Mouse (Mus musculus) heart, embryonic 10.5 days (tissue): Measurements from ENCODE around the gene Nucks1. TPM values are rescaled to one million over a fixed set of nuclear protein-coding genes. Genes with fewer than 3 reads are reported as not detected.

Source experiments
- DNase-seq: peaks from one replicate; pipeline ENCODE4 v3.0.0-alpha.2; 2017; ENCODE audit warnings: low spot score
- H3K27ac ChIP-seq: fragments of 300-500 bp; sonication (generic); 2 replicates; pipeline ENCODE4 v1.5.1; 2016; ENCODE audit warnings: mild to moderate bottlenecking
- H3K27me3 ChIP-seq: fragments of 300-500 bp; sonication (generic); 2 replicates; pipeline ENCODE4 v1.6.1; 2016; ENCODE audit warnings: mild to moderate bottlenecking; ENCODE audit not compliant: poor library complexity, insufficient read depth, severe bottlenecking
- H3K36me3 ChIP-seq: fragments of 300-500 bp; sonication (generic); 2 replicates; pipeline ENCODE4 v1.6.1; 2016; ENCODE audit warnings: mild to moderate bottlenecking, moderate library complexity
- H3K4me1 ChIP-seq: fragments of 300-500 bp; sonication (generic); 2 replicates; pipeline ENCODE4 v1.6.1; 2016; ENCODE audit warnings: mild to moderate bottlenecking
- H3K4me3 ChIP-seq: fragments of 300-500 bp; sonication (generic); 2 replicates; pipeline ENCODE4 v1.5.1; 2016; ENCODE audit warnings: mild to moderate bottlenecking, moderate library complexity
- H3K9me3 ChIP-seq: fragments of 300-500 bp; sonication (generic); 2 replicates; pipeline ENCODE4 v1.6.1; 2016; ENCODE audit warnings: mild to moderate bottlenecking, moderate library complexity
- whole genome bisulfite sequencing: fragments of 180-500 bp; shearing (Covaris S2); methylation state at CpG from one replicate; pipeline ENCODE4 v1.1.7; 2016; 5-methylcytosine and 5-hydroxymethylcytosine counted together
- polyA plus RNA-seq: library from polyadenylated mRNA; unstranded; fragments of >200 nt; fragmentation: Nextera tagmentation; extraction: Ambion mirVana; gene quantifications from 2 replicates; pipeline ENCODE4 v1.2.1, GENCODE M21; 2016

Nucks1 gene
- polyA plus RNA-seq, 1 experiment from 2014 or later = 81.0 TPM

- H3K36me3 ChIP-seq = peaks cover 14% of the 10 kb centered on the region
- no peaks in the 10 kb centered on the region for H3K27me3 ChIP-seq
- no peak overlapping the region for H3K4me3 ChIP-seq
- WGBS = 67% methylated on average over 1 of the region's 1 CpGs
- H3K27ac ChIP-seq = no peak overlapping the region
- H3K4me1 ChIP-seq = peaks cover 14% of the 10 kb centered on the region
- no peaks in the 10 kb centered on the region for H3K9me3 ChIP-seq
- DNase-seq = no peak
Observed at GRCm38 (mm10) chr1:131938811-131939210, 28.5 kb downstream of the Nucks1 start.

GRCm38 (mm10) chr1:131940711-131941244 is 30.4 kb downstream of the Nucks1 start:
- Histone ChIP-seq H3K27ac (no peak overlapping the region), H3K9me3 (no peaks in the 10 kb centered on the region), H3K27me3 (no peaks in the 10 kb centered on the region), H3K4me3 (no peak overlapping the region), H3K36me3 (0 out of 2 replicates have a peak, but pooled peaks cover 6% of the 10 kb centered on the region), H3K4me1 (peaks cover 19% of the 10 kb centered on the region)
- DNase-seq = no peak
- 63% methylated on average over 2 of the region's 2 CpGs for WGBS

DNA sequence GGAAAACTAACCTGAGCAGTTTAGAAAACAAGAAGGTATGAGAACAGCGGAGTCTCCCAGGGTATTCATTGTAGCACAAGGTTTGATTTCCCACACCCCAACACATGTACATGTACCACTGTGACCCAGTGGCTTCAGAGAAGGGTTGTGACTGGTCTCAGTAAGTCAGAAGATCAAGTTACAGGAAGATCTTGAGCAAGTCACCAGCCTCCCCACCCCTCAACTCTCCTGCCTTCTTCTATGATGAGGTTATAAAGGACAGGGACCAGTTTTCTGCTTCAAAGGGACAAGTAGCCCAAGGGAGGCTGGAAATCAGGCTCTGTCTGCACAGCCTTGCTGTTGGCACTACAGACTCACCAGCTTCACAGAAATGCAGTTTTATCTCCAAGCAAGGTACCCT is 31.2 kb downstream of the Nucks1 start:
- peaks cover 27% of the 10 kb centered on the region for H3K4me1 ChIP-seq
- 86% methylated on average over 1 of the region's 1 CpGs for WGBS

GRCm38 (mm10) chr1:131942621-131943590 is 32.6 kb downstream of the Nucks1 start:
- no peaks in the 10 kb centered on the region for H3K9me3 ChIP-seq
- H3K36me3 ChIP-seq = 0 out of 2 replicates have a peak, but pooled peaks cover under 1% of the 10 kb centered on the region
- no peak overlapping the region for H3K27ac ChIP-seq
- H3K27me3 ChIP-seq = no peaks in the 10 kb centered on the region
- WGBS = 56% methylated on average over 16 of the region's 16 CpGs
- no peak overlapping the region for H3K4me3 ChIP-seq
- no peak for DNase-seq
- peaks cover 33% of the 10 kb centered on the region for H3K4me1 ChIP-seq

More for the DNA sequence above, 31.2 kb downstream of the Nucks1 start:
- H3K4me3 ChIP-seq = no peak overlapping the region
- 0 out of 2 replicates have a peak, but pooled peaks cover 6% of the 10 kb centered on the region for H3K36me3 ChIP-seq
- DNase-seq = no peak
- H3K27ac ChIP-seq = no peak overlapping the region
- no peaks in the 10 kb centered on the region for H3K27me3 ChIP-seq
- H3K9me3 ChIP-seq = no peaks in the 10 kb centered on the region

DNA sequence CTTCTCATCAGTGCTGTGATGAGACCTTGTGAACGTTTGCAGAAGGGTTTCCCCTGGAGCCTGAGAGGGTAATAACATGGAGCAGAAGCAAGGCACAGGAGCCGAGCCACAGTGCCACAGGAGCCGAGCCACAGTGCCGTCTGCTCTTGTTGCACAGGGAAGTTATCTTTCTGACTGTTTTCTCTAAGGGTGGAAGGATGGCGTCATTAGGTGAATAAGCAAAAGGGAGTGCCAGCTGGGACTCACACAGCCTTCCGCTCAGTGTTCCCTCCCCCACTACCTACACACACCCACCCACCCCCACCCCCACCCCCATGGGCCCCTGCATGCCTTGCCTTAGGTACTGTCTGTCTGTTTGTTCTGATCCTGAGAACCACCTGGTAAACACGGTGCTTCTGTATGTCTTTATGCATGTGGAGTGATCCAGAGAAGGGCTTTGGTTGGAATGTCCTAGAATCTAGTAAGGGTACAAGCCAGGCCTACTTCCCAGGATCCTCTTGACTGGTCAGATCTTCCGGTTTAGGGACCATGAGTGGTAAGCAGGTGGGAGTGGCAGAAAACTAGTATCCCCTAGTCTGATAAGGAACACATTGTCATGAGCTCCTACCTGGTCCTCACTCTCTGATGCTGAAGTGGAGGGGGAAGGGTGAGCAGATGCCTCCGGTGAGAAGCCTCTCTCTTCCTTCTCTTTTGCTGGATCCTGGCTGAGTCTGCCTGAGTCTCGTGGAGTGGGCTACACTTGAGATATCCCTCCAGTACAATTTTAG is 35.5 kb downstream of the Nucks1 start:
- Histone ChIP-seq H3K27ac (0 out of 2 replicates have a peak overlapping the region, but pooled peaks have one; percentile 19), H3K9me3 (no peaks in the 10 kb centered on the region), H3K4me1 (peaks cover 31% of the 10 kb centered on the region), H3K27me3 (no peaks in the 10 kb centered on the region), H3K36me3 (no peaks in the 10 kb centered on the region), H3K4me3 (no peak overlapping the region)
- no peak for DNase-seq
- WGBS = 47% methylated on average over 10 of the region's 10 CpGs

- Histone ChIP-seq H3K36me3 (no peaks in the 10 kb centered on the region), H3K9me3 (no peaks in the 10 kb centered on the region), H3K27me3 (no peaks in the 10 kb centered on the region), H3K27ac (no peak overlapping the region), H3K4me1 (peaks cover 25% of the 10 kb centered on the region), H3K4me3 (no peak overlapping the region)
- WGBS = 81% methylated on average over 11 of the region's 11 CpGs
- DNase-seq = no peak
Observed at GRCm38 (mm10) chr1:131946462-131947215, 36.3 kb downstream of the Nucks1 start.

- H3K9me3 ChIP-seq = no peaks in the 10 kb centered on the region
- H3K27me3 ChIP-seq = no peaks in the 10 kb centered on the region
- H3K4me1 ChIP-seq = peaks cover 22% of the 10 kb centered on the region
- no peak overlapping the region for H3K27ac ChIP-seq
- H3K36me3 ChIP-seq = no peaks in the 10 kb centered on the region
- WGBS = 18% methylated on average over 1 of the region's 1 CpGs
- no peak for DNase-seq
- no peak overlapping the region for H3K4me3 ChIP-seq
Observed at GRCm38 (mm10) chr1:131947997-131948525, 37.7 kb downstream of the Nucks1 start.

GRCm38 (mm10) chr1:131954242-131954865 is 44.0 kb downstream of the Nucks1 start:
- peaks cover 14% of the 10 kb centered on the region for H3K4me1 ChIP-seq
- H3K27me3 ChIP-seq = peaks cover 33% of the 10 kb centered on the region
- H3K4me3 ChIP-seq = no peak overlapping the region
- no peak for DNase-seq
- no peak overlapping the region for H3K27ac ChIP-seq
- H3K9me3 ChIP-seq = no peaks in the 10 kb centered on the region
- no peaks in the 10 kb centered on the region for H3K36me3 ChIP-seq
- 80% methylated on average over 12 of the region's 12 CpGs for WGBS

DNA sequence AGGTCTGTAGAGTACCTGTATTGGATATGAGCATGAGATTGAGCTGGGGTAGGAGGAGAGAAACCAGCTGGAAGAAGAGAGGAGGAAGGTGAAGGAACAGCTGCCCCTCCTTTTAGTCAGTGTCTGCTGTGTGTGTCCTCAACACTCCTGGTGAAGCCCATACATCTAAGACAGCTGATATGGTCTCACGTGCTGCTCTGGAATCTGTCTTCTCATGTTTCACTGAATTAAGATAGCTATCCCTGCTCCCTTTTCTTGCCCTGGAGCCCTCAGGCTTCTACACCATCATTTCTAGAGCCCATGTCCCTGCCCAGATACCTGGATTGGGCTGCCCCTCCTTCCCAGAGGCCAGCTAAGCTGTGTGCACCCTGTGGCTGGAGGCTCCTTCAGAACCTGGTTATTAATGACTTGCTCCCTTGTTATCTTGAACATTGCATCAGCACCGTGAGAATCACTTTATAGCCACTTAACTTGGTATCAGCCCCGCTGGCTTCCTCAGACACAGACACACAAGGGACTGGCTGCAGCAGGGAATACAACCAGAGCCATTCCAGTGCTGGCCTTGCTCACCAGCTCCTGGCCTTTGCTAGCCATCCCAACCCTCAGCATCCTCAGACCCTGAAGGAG is 44.9 kb downstream of the Nucks1 start:
- Histone ChIP-seq H3K9me3 (no peaks in the 10 kb centered on the region), H3K4me3 (no peak overlapping the region), H3K27me3 (peaks cover 42% of the 10 kb centered on the region), H3K4me1 (peaks cover 14% of the 10 kb centered on the region), H3K36me3 (no peaks in the 10 kb centered on the region), H3K27ac (0 out of 2 replicates have a peak overlapping the region, but pooled peaks have one; percentile 22)
- WGBS = 23% methylated on average over 3 of the region's 3 CpGs
- DNase-seq = no peak

- 75% methylated on average over 5 of the region's 5 CpGs for WGBS
- no peak overlapping the region for H3K27ac ChIP-seq
- no peaks in the 10 kb centered on the region for H3K9me3 ChIP-seq
- peaks cover 15% of the 10 kb centered on the region for H3K4me1 ChIP-seq
- no peak overlapping the region for H3K4me3 ChIP-seq
- no peak for DNase-seq
- peaks cover 63% of the 10 kb centered on the region for H3K27me3 ChIP-seq
- H3K36me3 ChIP-seq = no peaks in the 10 kb centered on the region
Observed at GRCm38 (mm10) chr1:131957416-131957815, 47.1 kb downstream of the Nucks1 start.

DNA sequence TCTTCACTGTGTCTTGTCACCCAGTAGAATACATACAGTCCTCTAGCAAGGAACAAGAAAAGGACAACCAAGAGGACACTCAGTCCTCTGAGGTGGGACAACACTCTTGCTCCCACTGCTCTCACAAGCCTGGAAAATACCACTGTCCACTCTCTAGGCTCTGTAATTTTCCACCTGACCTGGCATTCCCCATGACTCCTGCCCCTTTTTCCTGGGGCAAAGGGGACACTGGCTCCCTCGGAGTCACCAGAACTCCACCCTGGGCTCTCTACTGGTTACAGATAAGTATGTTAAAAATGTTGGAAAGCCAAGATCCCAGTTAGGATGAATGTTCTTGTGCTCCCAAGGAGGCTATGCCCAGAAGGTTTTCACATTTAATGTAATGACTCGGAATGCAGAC is 50.7 kb downstream of the Nucks1 start:
- 59% methylated on average over 2 of the region's 2 CpGs for WGBS
- H3K27me3 ChIP-seq = peaks cover 85% of the 10 kb centered on the region

More for the DNA sequence above, 50.7 kb downstream of the Nucks1 start:
- Histone ChIP-seq H3K27ac (no peak overlapping the region), H3K36me3 (no peaks in the 10 kb centered on the region), H3K4me1 (peaks cover 24% of the 10 kb centered on the region), H3K4me3 (no peak overlapping the region), H3K9me3 (no peaks in the 10 kb centered on the region)
- no peak for DNase-seq
